Comparison of ENCODE assay signal across 13 mouse cellular contexts in genomic region chr3:90605049-90605448, GRCm38 (mm10). TPM values are rescaled to one million over a fixed set of nuclear protein-coding genes. Genes with fewer than 3 reads are reported as not detected.
DNase-seq lines count a peak whose midpoint lies in the region; ATAC-seq and TF ChIP-seq lines count a peak whose summit lies in the region.
"Had no signal": no experiment of that assay in that cellular context is flagged by ENCODE, and none has a peak within 500 bp of the region (broad histone marks: within the 10 kb centered on the region; RNA-seq: fewer than 3 reads in every experiment).

No protein-coding gene starts in this region.

- H3K9me3 ChIP-seq in kidney, postnatal 0 days (replicated peaks; ENCODE audit: low read length) = no peaks in the 10 kb centered on the region
- H3K9me3 ChIP-seq: neural tube, embryonic 12.5 days had no signal

- no peaks in the 10 kb centered on the region for H3K36me3 ChIP-seq in kidney, postnatal 0 days (ENCODE audit: insufficient read depth, low read length)
- H3K36me3 ChIP-seq: neural tube, embryonic 12.5 days had no signal

- DNase-seq in kidney, postnatal 0 days (ENCODE audit: low spot score) = no peak
- DNase-seq in kidney, postnatal 10 days = no peak
- DNase-seq in natural killer cell, adult 2 months (ENCODE audit: low spot score in 2 of 2) = peak; percentile 41 to 62
- no peak for DNase-seq in cerebellum, postnatal 25 days
- DNase-seq in cerebellum, adult 11-12 months = no peak

- ATAC-seq in kidney, postnatal 0 days (replicated peaks; ENCODE audit: low FRiP score, low read depth) = no peak
- ATAC-seq in activated CD4-positive, CD25-positive, alpha-beta regulatory T cell, adult 4 months = peak; percentile 50
- peak; percentile 4; the same call in 1 of the 2 replicates for ATAC-seq in granulocyte monocyte progenitor cell, adult 5-6 weeks (replicated peaks; ENCODE audit: poor library complexity, severe bottlenecking)

- H3K4me2 ChIP-seq in kidney, postnatal 0 days (ENCODE audit: low read length) = no peak overlapping the region
- H3K4me2 ChIP-seq: neural tube, embryonic 12.5 days had no signal

- no peak for TF ChIP-seq CTCF in kidney, postnatal 0 days (IDR thresholded peaks at IDR 0.05; ENCODE audit: low read depth)

- H3K4me3 ChIP-seq in kidney, postnatal 0 days (replicated peaks; ENCODE audit: low read depth, low read length) = no peak overlapping the region
- H3K4me3 ChIP-seq: erythroblast, embryonic 14.5 days; neural tube, embryonic 12.5 days had no signal

- no peaks in the 10 kb centered on the region for H3K27me3 ChIP-seq in kidney, postnatal 0 days (ENCODE audit: insufficient read depth, low read length)
- H3K27me3 ChIP-seq: neural tube, embryonic 12.5 days; Patski had no signal

- H3K27ac ChIP-seq in kidney, postnatal 0 days = peak overlapping the region; percentile 55; the same call in 1 of the 2 replicates
- H3K27ac ChIP-seq: neural tube, embryonic 12.5 days had no signal

- no peak overlapping the region for H3K9ac ChIP-seq in kidney, postnatal 0 days (ENCODE audit: low read depth, low read length)
- H3K9ac ChIP-seq: neural tube, embryonic 12.5 days had no signal

- H3K4me1 ChIP-seq in kidney, postnatal 0 days (replicated peaks; ENCODE audit: insufficient read depth, low read length) = peaks cover 3% of the 10 kb centered on the region; the same call in 1 of the 2 replicates

- WGBS in kidney, postnatal 0 days = 79% methylated on average over 3 of the region's 3 CpGs

RNA-seq across cellular contexts. Expression of gene S100a4, which starts 1.5 kb away (rescaled TPM):
- polyA plus RNA-seq in kidney, postnatal 0 days (2015; fragmentation: Nextera tagmentation; extraction: Ambion mirVana) = 11.5 and 18.3 TPM in 2 replicates
- 100 to 1,000 TPM; 152 to 248 TPM for polyA plus RNA-seq in activated CD4-positive, CD25-positive, alpha-beta regulatory T cell, adult 4 months (2017; shearing (Covaris generic))
- 20.4 and 46.6 TPM in 2 replicates for total RNA-seq in granulocyte monocyte progenitor cell, adult 5-6 weeks (2014; fragmentation: Nextera tagmentation)
- 21.0 and 41.8 TPM in 2 replicates for total RNA-seq in granulocyte monocyte progenitor cell, adult 5-6 weeks (2017)
- polyA plus RNA-seq: erythroblast, embryonic 14.5 days had no signal

RNA-seq across cellular contexts. Expression of gene S100a5, which starts 3.3 kb away (rescaled TPM):
- 0.77 and 1.4 TPM in 2 replicates for polyA plus RNA-seq in kidney, postnatal 0 days (2015; fragmentation: Nextera tagmentation; extraction: Ambion mirVana)
- not detected for polyA plus RNA-seq in activated CD4-positive, CD25-positive, alpha-beta regulatory T cell, adult 4 months (2017; shearing (Covaris generic))
- total RNA-seq in granulocyte monocyte progenitor cell, adult 5-6 weeks (2014; fragmentation: Nextera tagmentation) = not detected in 2 replicates
- total RNA-seq in granulocyte monocyte progenitor cell, adult 5-6 weeks (2017) = not detected in 2 replicates
- total RNA-seq: layer of hippocampus, postnatal 10 days had no signal
- polyA plus RNA-seq: erythroblast, embryonic 14.5 days; heart, embryonic 14.5 days; liver, embryonic 16.5 days; neural tube, embryonic 12.5 days; Patski had no signal

RNA-seq across cellular contexts. Expression of gene Gm42674, which starts 3.3 kb away (rescaled TPM):
- polyA plus RNA-seq in kidney, postnatal 0 days (2015; fragmentation: Nextera tagmentation; extraction: Ambion mirVana) = not detected in 2 replicates
- polyA plus RNA-seq in activated CD4-positive, CD25-positive, alpha-beta regulatory T cell, adult 4 months (2017; shearing (Covaris generic)) = not detected
- total RNA-seq in granulocyte monocyte progenitor cell, adult 5-6 weeks (2014; fragmentation: Nextera tagmentation) = not detected in 2 replicates
- total RNA-seq in granulocyte monocyte progenitor cell, adult 5-6 weeks (2017) = not detected in 2 replicates
- total RNA-seq: layer of hippocampus, postnatal 10 days had no signal
- polyA plus RNA-seq: erythroblast, embryonic 14.5 days; heart, embryonic 14.5 days; liver, embryonic 16.5 days; neural tube, embryonic 12.5 days; Patski had no signal

RNA-seq across cellular contexts. Expression of gene S100a6, which starts 7.6 kb away (rescaled TPM):
- 395 and 525 TPM in 2 replicates for polyA plus RNA-seq in kidney, postnatal 0 days (2015; fragmentation: Nextera tagmentation; extraction: Ambion mirVana)
- polyA plus RNA-seq in activated CD4-positive, CD25-positive, alpha-beta regulatory T cell, adult 4 months (2017; shearing (Covaris generic)) = 100 to 1,000 TPM; 548 to 785 TPM
- 3.6 and 13.4 TPM in 2 replicates for total RNA-seq in granulocyte monocyte progenitor cell, adult 5-6 weeks (2014; fragmentation: Nextera tagmentation)
- total RNA-seq in granulocyte monocyte progenitor cell, adult 5-6 weeks (2017) = 13.0 and 18.6 TPM in 2 replicates
- polyA plus RNA-seq: erythroblast, embryonic 14.5 days had no signal

RNA-seq across cellular contexts. Expression of gene S100a2, which starts 15.0 kb away (rescaled TPM):
- polyA plus RNA-seq in kidney, postnatal 0 days (2015; fragmentation: Nextera tagmentation; extraction: Ambion mirVana) = not detected in 2 replicates
- not detected for polyA plus RNA-seq in activated CD4-positive, CD25-positive, alpha-beta regulatory T cell, adult 4 months (2017; shearing (Covaris generic))
- not detected in 2 replicates for total RNA-seq in granulocyte monocyte progenitor cell, adult 5-6 weeks (2014; fragmentation: Nextera tagmentation)
- not detected in 2 replicates for total RNA-seq in granulocyte monocyte progenitor cell, adult 5-6 weeks (2017)
- total RNA-seq: layer of hippocampus, postnatal 10 days had no signal
- polyA plus RNA-seq: erythroblast, embryonic 14.5 days; heart, embryonic 14.5 days; liver, embryonic 16.5 days; neural tube, embryonic 12.5 days; Patski had no signal

Comparison
In these comparisons a context has a peak if more than half of its experiments do, and no peak if none do; other contexts are left out.
1. DNase-seq: peak in natural killer cell, adult 2 months (2 of 2); none in kidney, postnatal 0 days (single experiment), kidney, postnatal 10 days (single experiment), cerebellum, postnatal 25 days (0 of 2) and cerebellum, adult 11-12 months (single experiment).